Mouse (Mus musculus) heart, embryonic 10.5 days (tissue): ENCODE measurements around the gene Arntl. TPM values are rescaled to one million over a fixed set of nuclear protein-coding genes. Genes with fewer than 3 reads are reported as not detected.

ENCODE experiments used
- DNase-seq: peaks from one replicate; pipeline ENCODE4 v3.0.0-alpha.2; 2017; ENCODE audit warnings: low spot score
- H3K27ac ChIP-seq: fragments of 300-500 bp; sonication (generic); 2 replicates; pipeline ENCODE4 v1.5.1; 2016; ENCODE audit warnings: mild to moderate bottlenecking
- H3K27me3 ChIP-seq: fragments of 300-500 bp; sonication (generic); 2 replicates; pipeline ENCODE4 v1.6.1; 2016; ENCODE audit warnings: mild to moderate bottlenecking; ENCODE audit not compliant: poor library complexity, insufficient read depth, severe bottlenecking
- H3K36me3 ChIP-seq: fragments of 300-500 bp; sonication (generic); 2 replicates; pipeline ENCODE4 v1.6.1; 2016; ENCODE audit warnings: mild to moderate bottlenecking, moderate library complexity
- H3K4me1 ChIP-seq: fragments of 300-500 bp; sonication (generic); 2 replicates; pipeline ENCODE4 v1.6.1; 2016; ENCODE audit warnings: mild to moderate bottlenecking
- H3K4me3 ChIP-seq: fragments of 300-500 bp; sonication (generic); 2 replicates; pipeline ENCODE4 v1.5.1; 2016; ENCODE audit warnings: mild to moderate bottlenecking, moderate library complexity
- H3K9me3 ChIP-seq: fragments of 300-500 bp; sonication (generic); 2 replicates; pipeline ENCODE4 v1.6.1; 2016; ENCODE audit warnings: mild to moderate bottlenecking, moderate library complexity
- WGBS: fragments of 180-500 bp; shearing (Covaris S2); methylation state at CpG from one replicate; pipeline ENCODE4 v1.1.7; 2016; 5-methylcytosine and 5-hydroxymethylcytosine counted together
- polyA plus RNA-seq: library from polyadenylated mRNA; unstranded; fragments of >200 nt; fragmentation: Nextera tagmentation; extraction: Ambion mirVana; gene quantifications from 2 replicates; pipeline ENCODE4 v1.2.1, GENCODE M21; 2016

Gene Arntl
- polyA plus RNA-seq, 1 experiment from 2014 or later: 7.0 TPM

DNA sequence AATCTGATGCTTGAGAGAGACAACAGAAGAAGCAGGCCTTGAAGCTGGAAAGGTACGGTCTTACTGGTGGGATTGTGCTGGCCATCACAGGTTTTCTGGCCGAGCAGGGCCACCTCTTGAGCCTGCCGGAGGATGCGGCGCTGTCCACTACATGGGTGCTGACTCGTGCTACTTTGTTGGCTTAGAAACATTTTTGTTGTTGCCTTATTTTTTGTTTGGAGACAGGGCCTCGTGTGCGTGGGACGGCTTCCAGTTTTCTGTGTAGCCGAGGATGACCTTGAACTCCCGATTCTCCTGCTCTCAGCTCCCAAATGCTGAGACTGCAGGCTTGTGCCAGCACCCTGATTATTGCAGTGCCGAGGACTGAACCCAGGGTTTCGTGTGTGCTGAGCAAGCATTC is 12.2 kb downstream of the Arntl start:
- Histone ChIP-seq H3K4me1 (peaks cover 7% of the 10 kb centered on the region; the same call in 1 of the 2 replicates), H3K9me3 (no peaks in the 10 kb centered on the region), H3K27me3 (no peaks in the 10 kb centered on the region), H3K27ac (no peak overlapping the region), H3K36me3 (no peaks in the 10 kb centered on the region), H3K4me3 (no peak overlapping the region)
- DNase-seq: no peak
- WGBS: 51% methylated on average over 13 of the region's 13 CpGs

DNA sequence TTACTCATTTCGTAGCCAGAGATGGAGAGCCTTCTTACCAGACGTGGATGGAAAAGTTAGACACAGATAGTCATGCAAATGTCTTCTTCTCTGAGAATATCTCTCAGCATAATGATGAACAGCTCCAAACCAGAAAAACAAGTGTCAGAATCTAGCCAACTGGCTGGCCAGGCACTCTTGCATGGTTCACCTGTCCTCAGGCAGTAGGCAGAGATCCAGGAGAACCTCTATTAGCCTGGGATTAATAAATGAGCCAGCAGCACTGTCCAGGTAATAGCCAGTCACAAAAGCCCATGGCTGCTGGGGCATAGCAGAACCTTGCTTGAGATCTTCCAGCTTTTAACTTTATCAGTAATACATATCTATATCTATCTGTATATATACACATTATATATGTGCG is 12.6 kb downstream of the Arntl start:
- Histone ChIP-seq H3K9me3 (no peaks in the 10 kb centered on the region), H3K27ac (no peak overlapping the region), H3K4me3 (no peak overlapping the region), H3K27me3 (no peaks in the 10 kb centered on the region), H3K4me1 (peaks cover 6% of the 10 kb centered on the region; the same call in 1 of the 2 replicates), H3K36me3 (no peaks in the 10 kb centered on the region)
- 77% methylated on average over 3 of the region's 3 CpGs for WGBS
- no peak for DNase-seq

DNA sequence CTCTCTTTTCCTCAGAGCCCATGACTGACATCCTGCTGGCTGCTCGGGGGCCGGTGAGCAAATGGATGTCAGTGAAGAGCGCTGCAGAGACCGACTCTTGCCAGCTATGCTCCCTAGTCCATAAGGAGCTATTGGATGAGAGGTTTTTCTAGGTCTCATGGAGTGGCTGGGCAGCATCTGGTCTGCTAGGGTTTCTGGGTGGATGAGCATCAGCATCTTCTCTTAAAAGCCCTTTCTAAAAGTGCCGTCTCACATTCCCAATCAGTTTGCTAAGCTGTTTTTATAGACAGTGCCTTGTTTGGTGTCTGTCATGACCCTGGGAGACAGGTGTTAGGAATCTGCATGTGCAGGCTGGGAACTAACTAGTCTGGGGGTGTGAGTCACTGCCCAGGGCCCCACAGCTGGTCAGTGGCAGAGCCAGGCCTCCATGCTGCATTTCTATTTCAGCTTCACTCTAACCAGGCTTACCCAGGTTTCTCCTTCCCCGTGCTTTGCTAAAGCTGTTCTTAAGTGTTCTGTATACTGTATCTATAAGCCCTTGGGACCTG is 13.5 kb downstream of the Arntl start:
- Histone ChIP-seq H3K27me3 (no peaks in the 10 kb centered on the region), H3K9me3 (no peaks in the 10 kb centered on the region), H3K4me3 (no peak overlapping the region), H3K36me3 (no peaks in the 10 kb centered on the region), H3K4me1 (peaks cover 6% of the 10 kb centered on the region; the same call in 1 of the 2 replicates), H3K27ac (no peak overlapping the region)
- 56% methylated on average over 6 of the region's 6 CpGs for WGBS
- DNase-seq: no peak

DNA sequence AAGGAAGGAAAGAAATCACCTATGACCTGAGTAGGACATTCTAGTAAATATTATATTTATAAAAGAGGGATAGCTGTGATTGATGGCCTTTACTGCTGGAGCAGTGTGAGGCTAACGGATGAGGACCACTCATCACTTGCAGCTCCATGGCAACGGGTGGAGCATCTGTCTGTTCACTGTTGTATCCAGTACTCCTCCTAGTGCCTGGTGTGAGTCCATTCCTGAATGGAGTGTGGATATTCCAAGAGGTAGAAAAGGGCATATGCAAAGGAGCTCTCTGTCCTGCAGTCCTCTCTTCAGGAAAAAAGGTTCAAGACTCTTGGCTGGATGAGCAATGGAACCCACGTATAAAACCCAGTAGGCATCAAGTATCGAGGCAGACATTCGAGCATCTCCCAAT is 15.6 kb downstream of the Arntl start:
- no peak overlapping the region for H3K4me3 ChIP-seq
- no peaks in the 10 kb centered on the region for H3K36me3 ChIP-seq
- 86% methylated on average over 5 of the region's 5 CpGs for WGBS
- peaks cover 6% of the 10 kb centered on the region; the same call in 1 of the 2 replicates for H3K4me1 ChIP-seq
- DNase-seq: no peak
- no peak overlapping the region for H3K27ac ChIP-seq
- H3K27me3 ChIP-seq: 0 out of 2 replicates have a peak, but pooled peaks cover 3% of the 10 kb centered on the region
- no peaks in the 10 kb centered on the region for H3K9me3 ChIP-seq

DNA sequence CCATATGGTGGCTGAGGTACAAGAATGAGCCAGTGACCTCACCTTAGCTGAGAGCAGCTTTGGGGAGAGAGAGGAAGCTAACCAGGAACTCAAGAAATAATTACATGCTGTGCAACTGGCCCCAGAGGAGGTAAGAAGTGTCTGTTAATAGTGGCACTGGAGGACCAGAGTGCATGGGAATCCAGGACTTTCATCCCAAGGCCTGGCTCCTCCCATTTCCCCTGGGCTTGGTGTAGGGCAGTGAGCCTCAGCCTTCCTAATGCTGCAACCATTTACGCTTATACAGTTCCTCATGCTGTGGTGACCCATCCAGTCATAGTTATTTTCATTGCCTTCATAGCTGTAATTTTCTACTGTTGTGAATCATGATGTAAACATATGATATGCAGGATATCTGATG is 17.4 kb downstream of the Arntl start:
- H3K4me1 ChIP-seq: peaks cover 14% of the 10 kb centered on the region
- no peaks in the 10 kb centered on the region for H3K9me3 ChIP-seq
- 83% methylated on average over 1 of the region's 1 CpGs for WGBS
- no peak overlapping the region for H3K4me3 ChIP-seq
- no peaks in the 10 kb centered on the region for H3K36me3 ChIP-seq
- H3K27ac ChIP-seq: no peak overlapping the region
- 0 out of 2 replicates have a peak, but pooled peaks cover 3% of the 10 kb centered on the region for H3K27me3 ChIP-seq
- DNase-seq: no peak

DNA sequence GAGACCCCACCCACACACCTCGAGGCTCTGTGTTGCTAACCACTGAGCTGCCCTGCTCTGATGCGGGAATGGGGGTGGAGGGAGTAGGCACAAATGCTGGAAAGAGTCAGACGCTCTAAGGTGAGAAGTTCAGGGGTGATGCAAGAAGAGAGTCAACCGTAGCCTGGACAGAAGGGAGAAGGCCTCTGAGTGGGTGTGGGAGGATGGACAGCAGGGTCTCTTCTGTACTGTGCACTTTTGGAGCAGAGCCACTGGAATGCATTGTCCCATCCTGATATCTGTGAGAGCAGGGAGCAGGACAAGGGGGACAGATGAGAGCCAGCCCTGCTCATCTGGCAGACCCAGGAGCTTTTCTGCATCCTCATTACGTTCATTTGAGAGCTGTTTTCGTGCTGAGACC is 21.2 kb downstream of the Arntl start:
- Histone ChIP-seq H3K4me1 (peaks cover 8% of the 10 kb centered on the region), H3K27ac (no peak overlapping the region), H3K36me3 (no peaks in the 10 kb centered on the region), H3K27me3 (0 out of 2 replicates have a peak, but pooled peaks cover 3% of the 10 kb centered on the region), H3K9me3 (no peaks in the 10 kb centered on the region), H3K4me3 (no peak overlapping the region)
- 66% methylated on average over 6 of the region's 6 CpGs for WGBS
- no peak for DNase-seq

DNA sequence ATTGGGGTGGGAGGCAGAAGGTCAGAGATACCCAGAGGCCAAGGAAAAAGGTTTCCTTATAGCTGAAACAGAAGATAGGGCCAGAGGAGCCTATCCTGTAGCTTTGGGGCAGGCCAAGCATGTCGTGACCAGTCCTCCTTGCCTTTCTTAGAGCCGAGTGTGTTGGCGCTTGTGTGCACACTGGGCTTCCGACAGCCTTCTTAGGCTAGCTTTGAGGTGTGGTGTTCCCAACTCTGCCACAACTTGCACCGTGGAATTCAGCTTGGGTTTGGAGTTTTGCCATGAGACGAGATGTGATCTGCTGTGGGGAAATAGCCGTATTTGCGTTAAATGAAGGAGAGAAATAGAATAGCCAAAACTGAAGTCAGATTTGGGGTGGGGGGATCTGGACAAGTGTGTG is 28.9 kb downstream of the Arntl start:
- Histone ChIP-seq H3K27me3 (no peaks in the 10 kb centered on the region), H3K27ac (no peak overlapping the region), H3K9me3 (no peaks in the 10 kb centered on the region), H3K36me3 (no peaks in the 10 kb centered on the region), H3K4me1 (peaks cover 11% of the 10 kb centered on the region; the same call in 1 of the 2 replicates), H3K4me3 (no peak overlapping the region)
- WGBS: 88% methylated on average over 8 of the region's 8 CpGs
- no peak for DNase-seq

DNA sequence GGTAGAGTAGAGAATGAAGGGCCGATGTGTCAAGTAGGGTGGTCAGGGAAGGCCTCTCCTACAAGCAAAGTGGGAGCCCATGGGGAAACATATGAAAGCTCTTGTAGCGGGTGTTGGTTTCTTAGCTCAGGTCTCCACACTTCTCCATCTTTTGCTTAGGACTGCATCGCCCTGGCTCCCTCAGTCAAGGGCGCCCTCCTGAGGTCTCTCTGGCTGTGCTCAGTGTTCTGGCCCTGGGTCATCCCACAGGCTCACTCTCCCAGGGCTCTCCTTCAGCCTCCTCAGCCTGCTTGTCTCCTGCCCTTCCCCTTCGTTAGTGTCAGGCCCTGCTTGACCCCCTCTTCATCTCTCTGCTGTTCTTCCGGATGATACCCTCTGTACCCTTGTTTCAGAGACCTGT is 31.1 kb downstream of the Arntl start:
- H3K36me3 ChIP-seq: no peaks in the 10 kb centered on the region
- H3K27me3 ChIP-seq: no peaks in the 10 kb centered on the region
- 76% methylated on average over 6 of the region's 6 CpGs for WGBS
- no peak for DNase-seq
- peaks cover 19% of the 10 kb centered on the region; the same call in 1 of the 2 replicates for H3K4me1 ChIP-seq
- no peak overlapping the region for H3K4me3 ChIP-seq
- no peak overlapping the region for H3K27ac ChIP-seq
- no peaks in the 10 kb centered on the region for H3K9me3 ChIP-seq

DNA sequence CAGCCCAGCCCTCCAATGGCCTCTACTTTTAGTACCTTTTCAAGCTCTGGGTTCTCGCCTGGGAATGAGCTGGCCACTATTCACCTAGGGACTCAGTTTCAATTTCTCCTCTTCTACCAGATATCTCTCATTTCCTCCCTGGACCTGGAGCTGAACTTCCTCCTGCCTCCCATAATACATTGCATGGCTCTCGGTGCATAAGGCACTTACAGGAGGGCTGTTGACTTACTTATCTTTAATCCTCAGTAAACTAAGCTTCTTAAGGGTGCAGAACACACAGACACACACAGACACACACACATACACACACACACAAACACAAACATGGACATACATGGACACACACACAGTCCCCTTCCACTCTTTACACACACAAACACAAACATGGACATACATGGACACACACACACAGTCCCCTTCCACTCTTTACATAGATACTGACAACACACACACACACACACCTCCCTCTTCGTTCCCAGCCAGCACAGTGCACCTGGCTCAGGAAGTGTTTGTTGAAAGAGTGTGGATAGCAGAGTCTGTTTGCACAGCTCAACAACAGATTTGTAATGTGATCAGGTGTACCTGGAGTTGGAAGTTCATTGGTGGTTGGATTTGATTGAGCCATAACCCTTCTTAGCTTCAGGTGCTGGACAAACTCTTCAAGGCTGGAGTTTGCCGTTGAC is 32.3 kb downstream of the Arntl start:
- no peak for DNase-seq
- Histone ChIP-seq H3K4me3 (no peak overlapping the region), H3K9me3 (no peaks in the 10 kb centered on the region), H3K27me3 (no peaks in the 10 kb centered on the region), H3K4me1 (peaks cover 19% of the 10 kb centered on the region; the same call in 1 of the 2 replicates), H3K27ac (no peak overlapping the region), H3K36me3 (no peaks in the 10 kb centered on the region)
- WGBS: 70% methylated on average over 4 of the region's 4 CpGs

DNA sequence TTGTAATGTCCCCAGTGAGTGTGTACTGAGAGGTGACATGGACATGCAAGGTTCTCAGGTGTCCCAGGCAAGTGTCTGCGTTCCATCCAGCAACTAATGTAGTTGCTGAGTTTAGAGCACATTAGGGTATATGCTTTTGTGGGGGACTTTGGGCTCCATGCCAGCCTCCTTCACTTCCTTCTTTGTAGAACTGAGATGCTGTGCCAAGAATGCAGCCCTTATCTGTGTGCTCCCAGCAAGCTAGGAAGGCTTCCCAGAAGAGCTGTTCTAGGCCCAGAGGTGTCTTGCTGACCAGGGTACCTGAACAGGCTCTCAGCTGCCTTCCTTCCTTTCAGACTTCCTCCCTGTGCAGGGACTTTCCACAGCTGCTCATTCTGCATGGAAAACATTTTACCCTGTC is 33.2 kb downstream of the Arntl start:
- no peaks in the 10 kb centered on the region for H3K9me3 ChIP-seq
- 85% methylated on average over 1 of the region's 1 CpGs for WGBS
- H3K27ac ChIP-seq: no peak overlapping the region
- no peaks in the 10 kb centered on the region for H3K27me3 ChIP-seq
- no peak for DNase-seq
- peaks cover 22% of the 10 kb centered on the region for H3K4me1 ChIP-seq
- H3K36me3 ChIP-seq: no peaks in the 10 kb centered on the region
- no peak overlapping the region for H3K4me3 ChIP-seq

DNA sequence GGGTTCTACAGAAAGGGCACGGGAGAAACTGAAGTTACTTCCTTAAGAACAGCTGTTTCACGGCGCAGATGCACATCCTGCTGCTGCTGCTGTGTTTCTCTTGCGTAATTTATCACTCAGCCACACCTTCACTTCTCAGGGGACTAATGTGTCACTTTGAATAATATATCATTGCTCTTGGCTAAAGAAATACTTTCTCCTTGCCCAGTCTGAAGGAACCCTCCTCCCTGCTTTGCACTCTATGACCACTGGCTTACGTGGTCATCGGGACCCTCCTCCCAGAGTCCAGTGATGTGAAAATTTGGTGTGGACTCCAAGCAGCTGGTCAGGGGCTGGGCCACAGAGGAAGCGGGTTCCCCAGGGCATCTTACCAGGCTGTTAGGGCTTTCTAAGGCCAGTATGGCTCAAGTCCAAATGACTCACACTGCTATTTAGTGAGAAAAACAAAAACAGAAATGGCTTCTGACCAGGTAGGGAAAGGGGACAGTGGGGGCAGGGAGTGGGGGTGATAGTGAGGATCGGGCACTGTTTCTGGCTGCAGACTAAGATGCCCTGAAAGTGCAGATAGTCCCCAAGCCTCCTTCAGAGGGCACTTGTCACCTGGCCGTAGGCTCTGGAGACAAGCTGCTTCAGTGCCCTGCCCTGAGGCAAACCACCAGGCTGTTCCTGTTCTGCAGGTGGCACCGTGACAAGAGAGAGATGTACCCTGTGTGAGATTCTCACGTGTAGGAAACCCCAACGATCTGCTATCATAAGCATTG is 34.8 kb downstream of the Arntl start:
- Histone ChIP-seq H3K4me3 (no peak overlapping the region), H3K9me3 (no peaks in the 10 kb centered on the region), H3K27ac (no peak overlapping the region), H3K27me3 (no peaks in the 10 kb centered on the region), H3K4me1 (peaks cover 25% of the 10 kb centered on the region), H3K36me3 (no peaks in the 10 kb centered on the region)
- 80% methylated on average over 12 of the region's 12 CpGs for WGBS
- no peak for DNase-seq

DNA sequence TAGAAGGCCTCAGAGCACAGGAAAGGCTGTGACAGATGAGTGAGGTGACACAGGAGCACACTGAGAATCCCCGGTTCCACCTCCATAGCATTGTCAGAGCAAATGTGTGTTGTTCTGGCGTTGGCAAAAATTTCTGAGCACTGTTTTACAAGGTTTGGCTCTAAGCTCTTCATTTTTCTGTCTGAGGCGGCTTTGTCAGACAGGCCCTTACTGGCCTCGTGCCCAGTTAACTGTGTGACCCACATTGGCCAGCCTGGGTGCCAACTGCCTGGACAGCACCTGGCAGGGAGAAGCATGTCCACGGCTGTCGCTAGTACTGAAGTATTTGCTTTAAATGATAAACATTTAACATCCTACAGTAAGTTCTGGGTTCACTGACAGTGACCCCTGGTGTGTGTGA is 35.4 kb downstream of the Arntl start:
- no peaks in the 10 kb centered on the region for H3K9me3 ChIP-seq
- no peak for DNase-seq
- H3K27ac ChIP-seq: no peak overlapping the region
- peaks cover 25% of the 10 kb centered on the region for H3K4me1 ChIP-seq
- no peaks in the 10 kb centered on the region for H3K27me3 ChIP-seq
- no peaks in the 10 kb centered on the region for H3K36me3 ChIP-seq
- H3K4me3 ChIP-seq: no peak overlapping the region
- WGBS: 80% methylated on average over 6 of the region's 6 CpGs

DNA sequence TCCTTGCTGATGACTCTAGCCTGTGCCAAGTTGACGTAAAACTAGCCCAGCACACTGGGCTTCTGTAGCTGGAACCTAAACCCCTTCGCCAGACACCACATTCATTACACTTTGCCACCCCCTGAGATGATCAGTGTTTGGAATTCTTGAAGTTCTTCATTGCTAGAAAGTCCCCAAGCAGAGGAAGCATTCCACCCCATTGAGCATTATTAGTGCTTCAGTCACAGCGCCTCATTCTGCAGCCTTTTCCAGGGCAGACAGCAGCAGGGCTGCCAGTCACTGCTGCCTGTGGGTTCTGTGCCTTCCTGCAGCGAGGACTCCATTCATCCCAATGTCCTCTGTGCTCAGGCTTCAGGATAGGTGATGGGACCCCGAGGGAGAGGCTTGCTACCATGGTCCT is 37.9 kb downstream of the Arntl start:
- Histone ChIP-seq H3K4me3 (no peak overlapping the region), H3K27me3 (no peaks in the 10 kb centered on the region), H3K9me3 (no peaks in the 10 kb centered on the region), H3K4me1 (peaks cover 37% of the 10 kb centered on the region), H3K27ac (no peak overlapping the region), H3K36me3 (no peaks in the 10 kb centered on the region)
- WGBS: 79% methylated on average over 5 of the region's 5 CpGs
- DNase-seq: no peak
